Mouse (Mus musculus) gastrocnemius, postnatal 25 days (tissue): ENCODE results near the gene Fgd5. TPM values are rescaled to one million over a fixed set of nuclear protein-coding genes. Genes with fewer than 3 reads are reported as not detected.
"Not testable (repeated sequence)": the region's sequence is repeated elsewhere in the genome, so short reads cannot be mapped to it uniquely, and the experiment has no call there.

ENCODE experiments used
- DNase-seq: peaks from one replicate; pipeline ENCODE4 v3.0.0; 2022
- long read RNA-seq, 2 experiments: library from polyadenylated mRNA; stranded (forward); transcript quantifications; one replicate each; pipeline ENCODE4 v2.0.0; 2021
- total RNA-seq, 2 experiments: library from RNA; stranded (reverse); gene quantifications; 1 replicate in 1 of 2; 2 replicates in 1 of 2; pipeline ENCODE4 v1.2.3; 2021

The Fgd5 gene
- 10 to 100 TPM in 1 of 2 experiments, 1 to 10 TPM in 1; 9.9 to 10.9 TPM for total RNA-seq
- long read RNA-seq, experiment 1, full-length matches to known transcripts = 1 of 4 reads
- long read RNA-seq, experiment 1, partial matches to known transcripts = 2 of 4 reads
- long read RNA-seq, experiment 1, other reads (novel, unspliced or antisense) = 1 of 4 reads
- long read RNA-seq, experiment 2, full-length matches to known transcripts = 1 of 6 reads
- long read RNA-seq, experiment 2, partial matches to known transcripts = 3 of 6 reads
- long read RNA-seq, experiment 2, other reads (novel, unspliced or antisense) = 2 of 6 reads

- peak; percentile 50 for DNase-seq
Measured at GRCm38 (mm10) chr6:91978371-91979300, at the start of gene Fgd5. Gene Fgd5 (plus strand): TSS chr6:91978878.

DNA sequence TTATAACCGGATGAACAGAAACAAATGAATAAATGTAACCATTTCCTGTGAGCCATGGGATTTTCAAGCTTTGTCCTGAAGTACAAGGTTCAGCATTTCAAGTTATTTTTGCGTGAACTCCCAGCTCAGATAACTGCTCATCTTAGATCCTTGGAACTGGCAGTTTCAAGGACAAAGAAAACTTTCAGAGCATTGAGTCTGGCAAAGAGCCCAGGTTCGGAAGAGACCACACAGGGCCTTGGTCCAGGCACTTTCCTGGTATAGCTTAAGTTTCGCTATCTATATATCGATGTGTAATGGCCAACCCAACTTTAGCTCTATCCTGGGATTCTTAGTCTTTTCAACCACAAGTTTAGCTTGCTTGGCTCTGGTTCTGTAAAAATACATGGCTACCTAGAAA is 47.4 kb upstream of the Fgd5 start:
- no peak for DNase-seq

DNA sequence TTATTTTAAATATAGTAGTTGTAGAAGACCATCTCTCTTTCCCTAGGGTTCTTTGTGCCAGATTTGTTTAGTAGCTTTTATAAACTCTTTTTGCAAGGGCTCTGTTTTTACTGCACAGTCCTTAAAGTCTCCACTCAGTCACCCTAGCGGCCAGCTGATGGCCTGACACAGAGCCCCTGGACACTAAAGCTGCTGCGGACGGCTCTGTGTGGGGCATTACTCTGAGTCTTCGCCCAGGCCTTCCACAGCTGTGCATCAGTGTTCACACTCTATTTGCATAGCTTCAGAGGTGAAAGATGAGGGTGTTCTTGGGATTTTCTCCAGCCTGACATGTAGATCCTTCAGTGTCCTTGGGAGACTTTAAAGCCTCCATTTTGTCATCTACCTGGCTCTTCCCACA is 40.2 kb upstream of the Fgd5 start:
- no peak for DNase-seq

- DNase-seq = no peak
Measured at GRCm38 (mm10) chr6:91948426-91948825, 30.3 kb upstream of the Fgd5 start.

DNA sequence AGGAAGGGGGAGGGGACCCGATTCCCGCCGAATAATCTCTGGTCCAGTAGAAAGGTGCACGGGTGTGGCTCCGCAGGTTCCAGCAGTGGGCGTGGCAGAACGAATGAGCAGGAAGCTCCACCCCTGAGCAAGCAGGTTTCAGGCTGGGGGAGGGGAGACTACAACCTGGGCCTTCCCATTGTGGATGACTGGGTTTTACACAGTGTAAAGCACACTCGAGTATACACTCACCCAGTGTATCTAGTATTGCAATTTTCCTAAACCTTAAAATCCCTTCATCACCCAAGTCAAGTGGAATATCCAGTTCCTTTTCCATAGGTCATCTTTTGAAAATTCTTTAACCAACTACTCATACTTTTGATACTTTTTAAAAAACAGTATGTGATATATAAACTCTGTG is 20.7 kb upstream of the Fgd5 start:
- not testable (repeated sequence) for DNase-seq

- peak; percentile 60 for DNase-seq
Measured at GRCm38 (mm10) chr6:91960028-91960811, 18.5 kb upstream of the Fgd5 start.

GRCm38 (mm10) chr6:91963429-91963828 is 15.2 kb upstream of the Fgd5 start:
- DNase-seq = no peak

- no peak for DNase-seq
Measured at GRCm38 (mm10) chr6:91965060-91965459, 13.6 kb upstream of the Fgd5 start.

DNA sequence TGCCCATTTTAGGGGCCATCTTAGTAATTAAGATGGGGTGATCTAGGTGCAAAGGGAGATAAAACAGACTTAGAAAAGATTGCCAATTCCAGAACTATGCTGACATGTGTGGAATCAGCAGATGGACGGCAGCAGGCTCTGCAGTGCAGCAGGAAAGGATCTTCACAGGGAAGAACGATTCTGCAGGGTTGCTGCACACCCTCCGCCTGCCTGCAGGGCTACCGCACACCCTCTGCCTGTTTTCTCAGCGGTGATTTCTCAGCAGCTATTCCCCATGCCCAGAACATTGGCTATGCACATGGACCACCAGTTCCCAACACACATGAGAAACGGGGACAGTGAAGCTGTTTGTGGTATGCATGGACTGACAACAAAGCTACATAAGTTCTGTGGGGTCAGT is 12.7 kb upstream of the Fgd5 start:
- DNase-seq = no peak

GRCm38 (mm10) chr6:91972201-91972646 is 6.5 kb upstream of the Fgd5 start:
- DNase-seq = peak; percentile 78

DNA sequence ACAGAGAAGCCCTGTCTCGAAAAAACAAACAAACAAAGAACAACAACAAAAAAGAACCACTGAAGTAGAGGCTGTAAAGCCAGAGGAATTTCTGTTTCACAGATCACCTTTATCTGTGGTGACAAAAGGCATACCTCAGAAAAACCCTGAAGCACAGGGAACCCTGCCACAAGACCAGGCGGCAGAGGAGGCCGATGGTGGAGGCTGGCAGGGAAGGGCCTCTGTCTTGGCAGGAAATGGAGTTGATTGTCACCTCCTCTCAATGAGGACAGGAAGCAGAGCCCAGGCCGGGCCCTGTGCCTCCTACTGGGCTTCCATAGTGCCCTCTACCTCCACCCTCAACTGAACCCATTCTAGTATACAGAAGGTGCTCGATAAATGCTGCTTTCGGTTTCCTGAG is 4.7 kb upstream of the Fgd5 start:
- DNase-seq = no peak

GRCm38 (mm10) chr6:91979301-91979996 is 771 bp downstream of the Fgd5 start:
- no peak for DNase-seq

DNA sequence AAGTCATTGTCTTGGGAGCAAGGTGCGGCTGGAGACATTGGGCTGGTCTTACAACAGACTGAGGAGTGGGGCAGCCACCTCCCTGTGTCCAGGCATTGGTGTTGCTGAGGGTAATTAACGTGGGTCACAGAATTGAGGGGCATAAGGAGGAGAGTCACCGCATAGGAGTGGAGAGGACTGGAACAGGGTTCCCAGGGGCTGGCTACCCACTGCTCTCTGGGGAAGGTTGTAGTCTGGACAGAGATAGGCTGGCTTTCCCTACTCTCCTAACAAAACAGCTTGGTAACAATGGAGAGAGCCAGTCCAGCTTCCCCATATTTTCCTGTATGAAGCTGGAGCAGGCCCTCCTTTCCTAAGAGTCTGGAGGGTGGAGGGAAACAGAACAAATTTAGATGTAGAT is 1.3 kb downstream of the Fgd5 start:
- no peak for DNase-seq

DNA sequence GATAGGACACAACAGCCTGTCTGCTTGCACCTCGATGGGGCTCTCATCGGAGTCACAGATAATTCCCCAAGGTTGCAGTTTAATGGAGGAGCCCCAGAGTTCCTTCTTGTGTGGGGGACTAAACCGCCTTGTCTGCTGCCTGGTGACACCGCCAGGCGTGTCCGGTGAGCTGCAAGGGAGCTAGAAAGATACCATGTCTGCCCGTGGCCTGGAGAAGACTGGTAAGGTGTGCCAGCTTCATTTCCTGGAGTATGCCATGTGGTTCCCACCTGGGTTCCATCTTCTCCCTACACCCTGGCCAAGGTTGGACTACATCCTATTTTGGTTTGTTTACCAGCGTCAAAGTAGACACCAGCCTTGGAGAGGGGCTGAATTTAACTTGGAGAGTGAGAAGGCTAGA is 11.4 kb downstream of the Fgd5 start:
- no peak for DNase-seq

GRCm38 (mm10) chr6:91992823-91993222 is 14.1 kb downstream of the Fgd5 start:
- no peak for DNase-seq

- no peak for DNase-seq
Measured at GRCm38 (mm10) chr6:91993795-91994505, 15.3 kb downstream of the Fgd5 start.

- DNase-seq = no peak
Measured at GRCm38 (mm10) chr6:91996072-91996471, 17.4 kb downstream of the Fgd5 start.

DNA sequence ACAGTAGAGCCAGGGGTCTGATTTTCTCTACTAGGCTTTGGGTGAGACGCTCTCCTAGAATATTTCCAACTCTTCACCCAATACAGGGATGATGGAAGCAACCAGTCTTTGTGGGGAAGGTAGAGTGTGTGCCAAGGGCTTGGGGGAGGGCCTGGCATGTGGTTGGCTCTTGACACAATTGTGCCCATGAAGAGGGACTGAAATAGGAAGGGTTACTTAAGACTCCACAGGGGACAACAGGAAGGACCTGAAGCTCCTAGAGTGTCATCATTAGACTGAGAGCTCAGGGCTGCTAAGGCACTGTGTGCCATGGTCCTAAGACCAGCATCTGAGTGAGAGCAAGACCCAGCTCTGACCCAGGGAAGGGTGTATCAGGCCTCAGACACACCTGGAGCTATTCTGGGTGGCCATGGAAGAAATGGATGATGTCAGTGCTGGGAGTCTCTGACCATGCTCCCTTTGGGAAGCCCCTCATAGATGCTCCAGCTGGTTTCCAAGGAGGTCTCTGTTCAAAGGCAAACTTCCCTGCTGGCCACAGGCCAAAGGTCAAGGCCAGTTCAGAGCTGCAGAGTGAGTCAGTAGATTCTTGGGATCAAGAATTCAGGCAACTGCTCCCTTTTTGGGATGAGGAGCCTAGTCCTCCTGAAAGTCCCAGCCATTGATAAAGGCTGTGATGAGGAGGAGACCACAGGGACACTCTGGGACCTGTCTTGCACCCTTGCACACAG is 24.0 kb downstream of the Fgd5 start:
- DNase-seq = no peak

- DNase-seq = no peak
Measured at GRCm38 (mm10) chr6:92003646-92004045, 25.0 kb downstream of the Fgd5 start.

DNA sequence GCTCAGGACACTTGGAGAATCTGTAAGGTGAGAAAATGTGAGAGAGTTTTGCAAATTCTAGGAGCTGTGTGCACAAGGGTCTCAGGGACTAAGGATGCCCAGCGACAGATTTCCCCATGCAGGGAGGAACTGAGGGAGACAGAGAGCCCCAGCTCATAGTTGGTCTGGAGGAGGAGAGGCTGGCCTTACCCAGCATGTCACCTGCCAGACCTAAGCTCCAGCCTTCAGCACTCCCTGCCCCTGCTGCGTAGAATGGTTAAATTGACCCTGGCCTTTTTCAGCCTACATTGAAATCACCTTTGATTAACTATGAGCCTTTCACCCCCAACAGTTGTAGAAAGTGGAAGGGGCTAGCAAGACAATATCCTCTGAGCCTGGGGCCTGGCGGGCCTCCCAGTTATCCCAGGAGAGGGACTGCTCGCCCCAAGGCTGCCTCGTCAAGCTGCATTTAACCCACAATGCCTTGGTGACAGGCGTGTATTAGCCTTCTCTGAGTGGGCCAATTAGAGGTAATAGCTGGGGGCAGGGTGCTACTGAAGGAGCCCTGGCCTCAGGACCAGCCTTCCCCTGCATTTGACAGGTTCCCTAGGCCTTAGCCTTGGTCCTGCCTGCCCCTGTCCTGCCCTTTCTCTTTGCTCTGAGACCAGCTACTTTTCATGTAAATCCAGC is 25.6 kb downstream of the Fgd5 start:
- no peak for DNase-seq
